In the genomic region with DNA sequence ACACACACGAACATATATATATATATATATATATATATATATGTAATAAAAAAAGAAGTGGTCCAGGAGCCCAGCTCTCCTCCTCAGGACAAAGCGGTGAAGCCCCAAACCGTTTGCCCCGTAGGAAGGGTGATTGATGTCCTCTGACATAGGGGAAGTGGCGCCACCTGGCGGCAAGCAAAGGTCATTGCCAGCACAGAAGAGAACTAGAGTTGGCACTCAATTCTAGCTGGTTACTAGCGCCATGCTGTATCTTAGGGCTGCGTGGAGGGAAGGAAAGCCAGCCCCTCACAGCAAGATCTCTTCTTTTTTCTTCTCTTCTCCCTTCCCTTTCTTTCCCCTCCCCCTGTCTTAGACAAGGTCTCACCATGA, we compare ENCODE assay signal across 9 mouse cellular contexts. TPM values are rescaled to one million over a fixed set of nuclear protein-coding genes. Genes with fewer than 3 reads are reported as not detected.
DNase-seq lines count a peak whose midpoint lies in the region; ATAC-seq and TF ChIP-seq lines count a peak whose summit lies in the region.
"Had no signal": no experiment of that assay in that cellular context is flagged by ENCODE, and none has a peak within 500 bp of the region (broad histone marks: within the 10 kb centered on the region; RNA-seq: fewer than 3 reads in every experiment).

No protein-coding gene starts in this region.

- no peak overlapping the region for H3K4me2 ChIP-seq in midbrain, embryonic 14.5 days (ENCODE audit: low read length)
- no peak overlapping the region for H3K4me2 ChIP-seq in midbrain, embryonic 13.5 days (replicated peaks)
- H3K4me2 ChIP-seq: limb, embryonic 12.5 days had no signal

- no peaks in the 10 kb centered on the region for H3K27me3 ChIP-seq in midbrain, embryonic 14.5 days (ENCODE audit: control insufficient read depth, insufficient read depth, low read length)
- H3K27me3 ChIP-seq in midbrain, embryonic 13.5 days, result no peaks in the 10 kb centered on the region
- H3K27me3 ChIP-seq: limb, embryonic 12.5 days had no signal

- H3K27ac ChIP-seq in midbrain, embryonic 14.5 days (replicated peaks; ENCODE audit: low read depth, low read length), result no peak overlapping the region
- no peak overlapping the region for H3K27ac ChIP-seq in midbrain, embryonic 13.5 days
- H3K27ac ChIP-seq: limb, embryonic 12.5 days had no signal

- intact Hi-C loops in gastrocnemius, postnatal 36 days (cut with DNase I), result loop anchor here (2.0 kb wide), 1 partner anchor 38 kb away; no protein-coding TSS in a partner anchor

- no peaks in the 10 kb centered on the region for H3K36me3 ChIP-seq in midbrain, embryonic 14.5 days (ENCODE audit: control insufficient read depth, insufficient read depth, low read length)
- no peaks in the 10 kb centered on the region for H3K36me3 ChIP-seq in midbrain, embryonic 13.5 days
- H3K36me3 ChIP-seq: limb, embryonic 12.5 days had no signal

- WGBS in midbrain, embryonic 14.5 days, result 10% methylated on average over 8 of the region's 8 CpGs
- WGBS in midbrain, embryonic 13.5 days, result 13% methylated on average over 8 of the region's 8 CpGs

- no peak for ATAC-seq in midbrain, embryonic 14.5 days (ENCODE audit: low FRiP score, low TSS enrichment)
- ATAC-seq in midbrain, embryonic 13.5 days, result no peak
- ATAC-seq in inflammation-experienced regulatory T-cells, adult 6 months, result peak; percentile 50

- no peaks in the 10 kb centered on the region for H3K9me3 ChIP-seq in midbrain, embryonic 14.5 days (ENCODE audit: control insufficient read depth, low read length)
- no peaks in the 10 kb centered on the region for H3K9me3 ChIP-seq in midbrain, embryonic 13.5 days
- H3K9me3 ChIP-seq: limb, embryonic 12.5 days had no signal

- TF ChIP-seq POLR2A in brain, embryonic 14.5 days (IDR thresholded peaks at IDR 0.05; ENCODE audit: borderline replicate concordance, extremely low read depth, insufficient read depth, insufficient read length, poor library complexity, severe bottlenecking), result no peak

- H3K4me3 ChIP-seq in midbrain, embryonic 14.5 days (replicated peaks; ENCODE audit: low read depth, low read length), result no peak overlapping the region
- no peak overlapping the region for H3K4me3 ChIP-seq in midbrain, embryonic 13.5 days (replicated peaks)
- H3K4me3 ChIP-seq: limb, embryonic 12.5 days had no signal

- H3K4me1 ChIP-seq in midbrain, embryonic 14.5 days (ENCODE audit: control insufficient read depth, insufficient read depth, low read length), result no peaks in the 10 kb centered on the region
- H3K4me1 ChIP-seq in midbrain, embryonic 13.5 days (replicated peaks), result no peaks in the 10 kb centered on the region

- no peak overlapping the region for H3K9ac ChIP-seq in midbrain, embryonic 14.5 days (replicated peaks; ENCODE audit: low read length)
- no peak overlapping the region for H3K9ac ChIP-seq in midbrain, embryonic 13.5 days (replicated peaks)
- H3K9ac ChIP-seq: limb, embryonic 12.5 days had no signal

- TF ChIP-seq CTCF in brain, embryonic 14.5 days (IDR thresholded peaks at IDR 0.05; ENCODE audit: borderline replicate concordance, extremely low read depth, insufficient read depth, insufficient read length), result peak; percentile 83

- peak; percentile 43 for DNase-seq in gastrocnemius, adult 18-20 months (ENCODE audit: low spot score)
- DNase-seq in gastrocnemius, postnatal 36 days, result no peak
- peak; percentile 70 for DNase-seq in midbrain, embryonic 14.5 days
- peak; percentile 56 for DNase-seq in brain, embryonic 14.5 days (ENCODE audit: low read depth)
- DNase-seq in naive thymus-derived CD4-positive, alpha-beta T cell, adult 2 months (ENCODE audit: low read depth), result peak; percentile 67
- no peak for DNase-seq in ovary, postnatal 14 days (ENCODE audit: low spot score)

RNA-seq across cellular contexts. Expression of gene Gpr157, which starts 14.1 kb away (rescaled TPM):
- total RNA-seq in gastrocnemius, adult 18-20 months (2021), result 10 to 100 TPM; 34.5 to 38.2 TPM
- 10 to 100 TPM; 32.5 to 36.5 TPM for total RNA-seq in gastrocnemius, postnatal 36 days (2021)
- polyA plus RNA-seq in midbrain, embryonic 14.5 days (2014; fragmentation: Nextera tagmentation; extraction: Ambion mirVana), result 0.11 and 0.25 TPM in 2 replicates
- 0.15 and 0.26 TPM in 2 replicates for polyA plus RNA-seq in midbrain, embryonic 13.5 days (2015; fragmentation: Nextera tagmentation; extraction: Ambion mirVana)
- polyA plus RNA-seq in brain, embryonic 14.5 days (2012; rRNA removed), result 0.85 and 1.2 TPM in 2 replicates
- polyA plus RNA-seq in inflammation-experienced regulatory T-cells, adult 6 months (2017; shearing (Covaris generic)), result under 1 TPM; 0.16 to 0.36 (median 0.33) TPM

RNA-seq across cellular contexts. Expression of gene Slc2a5, which starts 46.0 kb away (rescaled TPM):
- not detected for total RNA-seq in gastrocnemius, adult 18-20 months (2021)
- total RNA-seq in gastrocnemius, postnatal 36 days (2021), result under 1 TPM in 1 of 2 experiments, not detected in 1; 0.10 TPM
- polyA plus RNA-seq in midbrain, embryonic 14.5 days (2014; fragmentation: Nextera tagmentation; extraction: Ambion mirVana), result 1.4 and 1.5 TPM in 2 replicates
- polyA plus RNA-seq in midbrain, embryonic 13.5 days (2015; fragmentation: Nextera tagmentation; extraction: Ambion mirVana), result 1.7 and 2.0 TPM in 2 replicates
- 2.7 and 3.0 TPM in 2 replicates for polyA plus RNA-seq in brain, embryonic 14.5 days (2012; rRNA removed)
- polyA plus RNA-seq in inflammation-experienced regulatory T-cells, adult 6 months (2017; shearing (Covaris generic)), result not detected

Comparison
In these comparisons a context has a peak if more than half of its experiments do, and no peak if none do; other contexts are left out.
1. DNase-seq: peak in gastrocnemius, adult 18-20 months (single experiment), midbrain, embryonic 14.5 days (single experiment), brain, embryonic 14.5 days (single experiment) and naive thymus-derived CD4-positive, alpha-beta T cell, adult 2 months (single experiment); none in gastrocnemius, postnatal 36 days (0 of 2) and ovary, postnatal 14 days (single experiment).